Mouse (Mus musculus): ENCODE results near the gene Hist1h3e. TPM values are rescaled to one million over a fixed set of nuclear protein-coding genes. Genes with fewer than 3 reads are reported as not detected.

The Hist1h3e gene
- total RNA-seq, 2 experiments from 2014 or later = 326 to 342 TPM

Other genes with a start within 250 kb of the Hist1h3e start
- gene Zfp322a, start 193.2 kb downstream of the Hist1h3e start, total RNA-seq (2023) = 10 to 100 TPM; 20.6 to 20.7 TPM
- gene Abt1, start 138.5 kb downstream of the Hist1h3e start, total RNA-seq (2023) = 10 to 100 TPM; 17.4 to 18.2 TPM
- gene Btn1a1, start 96.5 kb downstream of the Hist1h3e start, total RNA-seq (2023) = not detected
- under 1 TPM; 0.65 to 0.67 TPM for gene Btn2a2, start 73.5 kb downstream of the Hist1h3e start, total RNA-seq (2023)
- gene Hist1h4h, start 31.3 kb downstream of the Hist1h3e start, total RNA-seq (2023) = 100 to 1,000 TPM; 457 TPM
- gene Hist1h2af, start 28.5 kb downstream of the Hist1h3e start, total RNA-seq (2023) = 10 to 100 TPM; 21.3 to 28.8 TPM
- gene Hist1h3g, start 26.9 kb downstream of the Hist1h3e start, total RNA-seq (2023) = 1 to 10 TPM; 1.4 to 6.9 TPM
- gene Hist1h2bh, start 19.0 kb downstream of the Hist1h3e start, total RNA-seq (2023) = 10 to 100 TPM; 10.0 to 13.0 TPM
- 100 to 1,000 TPM; 111 to 119 TPM for gene Hist1h3f, start 18.3 kb downstream of the Hist1h3e start, total RNA-seq (2023)
- 10 to 100 TPM; 55.2 to 82.9 TPM for gene Hist1h4f, start 10.7 kb downstream of the Hist1h3e start, total RNA-seq (2023)
- gene Hist1h1d, start 9.1 kb downstream of the Hist1h3e start, total RNA-seq (2023) = 10 to 100 TPM; 31.1 to 36.2 TPM
- gene Hist1h2ae, start 8.9 kb upstream of the Hist1h3e start, total RNA-seq (2023) = 10 to 100 TPM; 29.2 to 42.2 TPM
- 100 to 1,000 TPM; 649 to 669 TPM for gene Hist1h2bg, start 9.0 kb upstream of the Hist1h3e start, total RNA-seq (2023)
- gene Hist1h2bf, start 11.8 kb upstream of the Hist1h3e start, total RNA-seq (2023) = 100 to 1,000 TPM; 327 to 367 TPM
- 10 to 100 TPM; 42.6 to 61.1 TPM for gene Hist1h2ad, start 12.0 kb upstream of the Hist1h3e start, total RNA-seq (2023)
- 10 to 100 TPM; 40.0 to 45.0 TPM for gene Hist1h3d, start 13.4 kb upstream of the Hist1h3e start, total RNA-seq (2023)
- gene Hist1h4d, start 19.2 kb upstream of the Hist1h3e start, total RNA-seq (2023) = 100 to 1,000 TPM; 183 to 195 TPM
- gene Hist1h2be, start 58.8 kb upstream of the Hist1h3e start, total RNA-seq (2023) = 10 to 100 TPM; 41.6 to 47.3 TPM
- gene Hist1h1e, start 60.2 kb upstream of the Hist1h3e start, total RNA-seq (2023) = 100 to 1,000 TPM; 385 to 413 TPM
- gene Hist1h2ac, start 121.6 kb upstream of the Hist1h3e start, total RNA-seq (2023) = 10 to 100 TPM; 12.5 to 15.6 TPM
- 10 to 100 TPM; 24.1 to 30.1 TPM for gene Hist1h2bc, start 121.8 kb upstream of the Hist1h3e start, total RNA-seq (2023)
- under 1 TPM; 0.65 to 0.84 TPM for gene Hist1h1t, start 133.4 kb upstream of the Hist1h3e start, total RNA-seq (2023)
- gene Hist1h4c, start 136.1 kb upstream of the Hist1h3e start, total RNA-seq (2023) = 100 to 1,000 TPM; 222 to 255 TPM
- gene Hfe, start 148.5 kb upstream of the Hist1h3e start, total RNA-seq (2023) = 1 to 10 TPM in 1 of 2 experiments, not detected in 1; 1.9 TPM
- 1,000 to 10,000 TPM in 1 of 2 experiments, 100 to 1,000 TPM in 1; 877 to 1,039 TPM for gene Hist1h1c, start 176.4 kb upstream of the Hist1h3e start, total RNA-seq (2023)
- gene Hist1h3c, start 183.2 kb upstream of the Hist1h3e start, total RNA-seq (2023) = 1 to 10 TPM; 6.8 to 7.4 TPM
- 10 to 100 TPM; 85.2 to 91.3 TPM for gene Hist1h2bb, start 184.4 kb upstream of the Hist1h3e start, total RNA-seq (2023)
- gene Hist1h2ab, start 188.8 kb upstream of the Hist1h3e start, total RNA-seq (2023) = 100 to 1,000 TPM; 102 to 130 TPM
- gene Hist1h3b, start 189.9 kb upstream of the Hist1h3e start, total RNA-seq (2023) = 10 to 100 TPM; 41.3 to 45.0 TPM
- gene Hist1h4b, start 194.6 kb upstream of the Hist1h3e start, total RNA-seq (2023) = 100 to 1,000 TPM in 1 of 2 experiments, 10 to 100 TPM in 1; 90.1 to 106 TPM
- gene Hist1h4a, start 198.9 kb upstream of the Hist1h3e start, total RNA-seq (2023) = 100 to 1,000 TPM; 142 to 168 TPM
- gene Hist1h3a, start 200.0 kb upstream of the Hist1h3e start, total RNA-seq (2023) = 100 to 1,000 TPM; 448 to 459 TPM
- gene Hist1h1a, start 201.3 kb upstream of the Hist1h3e start, total RNA-seq (2023) = 10 to 100 TPM; 39.6 TPM
- not detected for gene Trim38, start 207.5 kb upstream of the Hist1h3e start, total RNA-seq (2023)
- not detected for gene Slc17a2, start 244.6 kb upstream of the Hist1h3e start, total RNA-seq (2023)